ENCODE assay signal across 8 mouse cellular contexts in the genomic region with DNA sequence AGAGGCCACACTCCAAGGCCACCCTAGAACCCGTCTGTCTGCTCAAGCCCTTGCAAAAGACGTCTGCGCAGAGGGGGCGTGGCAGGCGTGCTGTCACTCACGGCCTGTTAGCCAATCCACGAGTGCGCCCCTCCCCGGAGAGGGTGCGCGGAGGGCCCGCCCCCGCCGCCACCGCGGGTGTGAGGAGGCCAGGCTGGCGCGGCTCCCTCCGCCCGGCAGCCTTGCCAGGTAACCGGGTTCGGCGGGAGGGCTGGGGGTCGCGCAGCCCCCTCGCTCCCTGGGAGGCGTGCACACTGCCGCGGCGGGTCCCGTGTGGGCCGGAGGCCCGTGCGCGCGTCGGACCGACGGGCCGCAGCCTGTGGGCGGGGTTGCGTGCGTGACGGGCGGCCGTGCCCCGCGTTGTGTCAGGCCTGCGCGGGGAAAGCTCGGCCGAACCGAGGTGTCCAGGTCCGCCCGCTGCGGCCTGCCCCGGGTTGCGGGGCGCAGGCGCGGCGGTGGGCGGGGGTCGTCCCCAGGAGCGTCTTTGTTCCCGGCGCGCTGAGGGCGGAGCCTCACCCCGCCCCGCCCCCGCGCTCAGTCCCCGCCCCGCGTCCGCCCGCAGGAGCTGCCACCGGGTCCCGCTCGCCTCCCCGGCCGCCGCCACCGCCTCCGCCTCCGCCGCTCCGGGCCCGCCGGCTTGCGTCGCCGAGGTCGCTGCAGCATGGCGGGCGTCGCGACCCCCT. TPM values are rescaled to one million over a fixed set of nuclear protein-coding genes. Genes with fewer than 3 reads are reported as not detected.
DNase-seq lines count a peak whose midpoint lies in the region; ATAC-seq lines count a peak whose summit lies in the region.

Plcg1 (plus strand) TSS at position 184 of the 722 bp plus-strand sequence.

- peak within 1 kb of the TSS; percentile 98 for H3K27ac ChIP-seq in hindbrain, embryonic 15.5 days (replicated peaks)
- no peak within 1 kb of the TSS for H3K27ac ChIP-seq in macrophage

- H3K9me3 ChIP-seq in hindbrain, embryonic 15.5 days, result no peaks in the 10 kb centered on the region

- WGBS in hindbrain, embryonic 15.5 days, result under 1% methylated on average over 73 of the region's 99 CpGs
- WGBS in macrophage (ENCODE audit: missing documents), result under 1% methylated on average over 85 of the region's 99 CpGs

- no peaks in the 10 kb centered on the region for H3K79me2 ChIP-seq in macrophage (ENCODE audit: inconsistent target)

- DNase-seq in R1 (ENCODE audit: low read depth, low spot score), result peak; percentile 93
- peak; percentile 96 to 97 for DNase-seq in cerebellum, postnatal 25 days
- DNase-seq in frontal cortex, postnatal 36 days (ENCODE audit: low spot score in 2 of 2), result peak; percentile 91 to 94
- DNase-seq in left cerebral cortex, adult 18-20 months (ENCODE audit: low spot score in 2 of 2), result peak; percentile 94
- DNase-seq in right cerebral cortex, adult 18-20 months, result peak; percentile 96
- peak; percentile 78 for DNase-seq in urinary bladder, postnatal 10 days (ENCODE audit: low spot score)

- peak; percentile 95 for ATAC-seq in hindbrain, embryonic 15.5 days (ENCODE audit: low FRiP score, low read depth)

- peak within 1 kb of the TSS; percentile 83 for H3K4me2 ChIP-seq in hindbrain, embryonic 15.5 days

- H3K27me3 ChIP-seq in hindbrain, embryonic 15.5 days, result no peaks in the 10 kb centered on the region

- H3K4me1 ChIP-seq in hindbrain, embryonic 15.5 days (replicated peaks), result peaks cover 52% of the 10 kb centered on the region

- H3K9ac ChIP-seq in hindbrain, embryonic 15.5 days, result peak within 1 kb of the TSS; percentile 100

- no peaks in the 10 kb centered on the region for H3K36me3 ChIP-seq in hindbrain, embryonic 15.5 days
- H3K36me3 ChIP-seq in macrophage (ENCODE audit: inconsistent target), result no peaks in the 10 kb centered on the region

- H3K4me3 ChIP-seq in hindbrain, embryonic 15.5 days, result peak within 1 kb of the TSS; percentile 86
- H3K4me3 ChIP-seq in macrophage (ENCODE audit: inconsistent target), result peak within 1 kb of the TSS; percentile 15; the same call in 1 of the 2 replicates

RNA-seq across cellular contexts. Expression of gene Plcg1, which starts in this region (rescaled TPM):
- polyA plus RNA-seq in hindbrain, embryonic 15.5 days (2015; fragmentation: Nextera tagmentation; extraction: Ambion mirVana), result 55.1 and 56.5 TPM in 2 replicates
- total RNA-seq in left cerebral cortex, adult 18-20 months (2021), result 100 to 1,000 TPM; 109 to 113 TPM
- 10 to 100 TPM in 24 of 26 experiments, 1 to 10 TPM in 2; 3.8 to 86.4 (median 33.6) TPM for total RNA-seq in macrophage (2018; cell fraction: chromatin; rRNA removed)
- 1 to 10 TPM; 3.0 to 9.7 (median 5.9) TPM for total RNA-seq in macrophage (2018; cell fraction: cytosol; rRNA removed)
- total RNA-seq in macrophage (2018; cell fraction: nucleus; rRNA removed), result 10 to 100 TPM in 17 of 26 experiments, 1 to 10 TPM in 9; 4.3 to 45.4 (median 13.6) TPM
- 6.6 to 8.3 TPM (median 7.6 TPM) in 3 replicates for polyA plus RNA-seq in macrophage (2018)
